17 mouse cellular contexts compared by ENCODE assay signal in the genomic region with DNA sequence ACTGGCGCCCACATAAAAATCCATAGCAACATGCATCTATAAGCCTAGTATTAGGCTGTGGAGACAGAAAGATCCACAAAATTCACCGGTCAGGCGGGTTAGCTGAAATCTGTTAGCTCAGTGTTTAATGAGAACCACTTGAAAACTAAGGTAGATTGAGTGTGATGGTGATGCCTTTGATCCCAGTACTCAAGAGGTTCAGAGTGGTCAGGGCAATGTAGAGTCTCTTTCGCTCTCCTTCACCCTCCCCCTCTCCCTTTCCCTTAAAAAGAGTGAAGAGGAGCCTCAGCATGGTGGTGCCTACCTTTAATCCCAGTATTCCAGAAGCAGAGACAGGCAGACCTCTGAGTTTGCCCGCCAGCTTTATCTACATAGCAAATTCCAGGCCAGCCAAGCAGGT.
DNase-seq lines count a peak whose midpoint lies in the region; ATAC-seq and TF ChIP-seq lines count a peak whose summit lies in the region.
"Had no signal": no experiment of that assay in that cellular context is flagged by ENCODE, and none has a peak within 500 bp of the region (broad histone marks: within the 10 kb centered on the region; RNA-seq: fewer than 3 reads in every experiment).

No protein-coding gene starts in this region.

- no peaks in the 10 kb centered on the region for H3K36me3 ChIP-seq in heart, embryonic 11.5 days (ENCODE audit: control insufficient read depth, insufficient read depth, low read length)
- H3K36me3 ChIP-seq in intestine, postnatal 0 days (ENCODE audit: control insufficient read depth, insufficient read depth), result no peaks in the 10 kb centered on the region
- H3K36me3 ChIP-seq in intestine, embryonic 15.5 days, result no peaks in the 10 kb centered on the region
- H3K36me3 ChIP-seq in lung, postnatal 0 days (ENCODE audit: insufficient read depth, low read length), result no peaks in the 10 kb centered on the region
- H3K36me3 ChIP-seq: hindbrain, embryonic 13.5 days; limb, embryonic 15.5 days; neural tube, embryonic 13.5 days had no signal

- H3K27ac ChIP-seq in heart, embryonic 11.5 days (ENCODE audit: low read depth, low read length), result no peak overlapping the region
- H3K27ac ChIP-seq in intestine, postnatal 0 days (ENCODE audit: low read depth, low read length), result no peak overlapping the region
- no peak overlapping the region for H3K27ac ChIP-seq in intestine, embryonic 15.5 days
- H3K27ac ChIP-seq in lung, postnatal 0 days (ENCODE audit: low read length), result no peak overlapping the region
- H3K27ac ChIP-seq: hindbrain, embryonic 13.5 days; limb, embryonic 15.5 days; neural tube, embryonic 13.5 days had no signal

- no peaks in the 10 kb centered on the region for H3K27me3 ChIP-seq in heart, embryonic 11.5 days (ENCODE audit: control insufficient read depth, insufficient read depth, low read length)
- H3K27me3 ChIP-seq in intestine, postnatal 0 days (replicated peaks; ENCODE audit: control insufficient read depth, insufficient read depth, low read length), result no peaks in the 10 kb centered on the region
- H3K27me3 ChIP-seq in intestine, embryonic 15.5 days (replicated peaks), result no peaks in the 10 kb centered on the region
- no peaks in the 10 kb centered on the region for H3K27me3 ChIP-seq in lung, postnatal 0 days (replicated peaks; ENCODE audit: insufficient read depth, low read length)
- H3K27me3 ChIP-seq: hindbrain, embryonic 13.5 days; limb, embryonic 15.5 days; neural tube, embryonic 13.5 days had no signal

- H3K4me3 ChIP-seq in heart, embryonic 11.5 days (ENCODE audit: low read depth, low read length), result peak overlapping the region; percentile 27
- H3K4me3 ChIP-seq in intestine, postnatal 0 days (ENCODE audit: low read depth, low read length), result no peak overlapping the region
- H3K4me3 ChIP-seq in intestine, embryonic 15.5 days (replicated peaks), result no peak overlapping the region
- no peak overlapping the region for H3K4me3 ChIP-seq in lung, postnatal 0 days (ENCODE audit: low read depth, low read length)
- H3K4me3 ChIP-seq: hindbrain, embryonic 13.5 days; neural tube, embryonic 13.5 days had no signal

- DNase-seq in heart, adult 9 months (ENCODE audit: low spot score in 2 of 2), result no peak
- DNase-seq in lung, postnatal 0 days (ENCODE audit: low spot score), result peak; percentile 33
- DNase-seq in lung, postnatal 10 days, result no peak
- peak; percentile 33 for DNase-seq in lung, postnatal 36 days
- no peak for DNase-seq in right cerebral cortex, postnatal 14 days
- DNase-seq: adrenal gland, postnatal 36 days; B cell, adult 2 months; cerebellum, postnatal 10 days; kidney, adult 8-10 months; thymus, postnatal 14 days had no signal

- H3K4me2 ChIP-seq in heart, embryonic 11.5 days, result peak overlapping the region; percentile 63
- peak overlapping the region; percentile 51; the same call in 1 of the 2 replicates for H3K4me2 ChIP-seq in intestine, postnatal 0 days (replicated peaks; ENCODE audit: low read depth)
- H3K4me2 ChIP-seq in intestine, embryonic 15.5 days (replicated peaks), result no peak overlapping the region
- peak overlapping the region; percentile 42; the same call in 1 of the 2 replicates for H3K4me2 ChIP-seq in lung, postnatal 0 days (replicated peaks; ENCODE audit: low read depth, low read length)
- H3K4me2 ChIP-seq: neural tube, embryonic 13.5 days had no signal

- no peak for ATAC-seq in heart, embryonic 11.5 days (replicated peaks; ENCODE audit: insufficient number of reproducible peaks, low FRiP score, low TSS enrichment)
- ATAC-seq in intestine, postnatal 0 days, result no peak
- ATAC-seq in intestine, embryonic 15.5 days, result no peak
- ATAC-seq in lung, postnatal 0 days, result peak; percentile 40; the same call in 1 of the 2 replicates
- ATAC-seq: Patski had no signal

- H3K9ac ChIP-seq in heart, embryonic 11.5 days (ENCODE audit: low read depth, low read length), result no peak overlapping the region
- H3K9ac ChIP-seq in intestine, postnatal 0 days (ENCODE audit: low read depth, low read length), result no peak overlapping the region
- no peak overlapping the region for H3K9ac ChIP-seq in intestine, embryonic 15.5 days
- H3K9ac ChIP-seq in lung, postnatal 0 days (replicated peaks; ENCODE audit: low read depth), result no peak overlapping the region
- H3K9ac ChIP-seq: hindbrain, embryonic 13.5 days; limb, embryonic 15.5 days; neural tube, embryonic 13.5 days had no signal

- no peak for TF ChIP-seq CTCF in intestine, postnatal 0 days (IDR thresholded peaks at IDR 0.05; ENCODE audit: low read depth)
- TF ChIP-seq CTCF in lung, postnatal 0 days (IDR thresholded peaks at IDR 0.05), result no peak

- no peaks in the 10 kb centered on the region for H3K9me3 ChIP-seq in heart, embryonic 11.5 days (replicated peaks; ENCODE audit: control insufficient read depth, low read length)
- H3K9me3 ChIP-seq in intestine, postnatal 0 days (ENCODE audit: control insufficient read depth), result no peaks in the 10 kb centered on the region
- H3K9me3 ChIP-seq in intestine, embryonic 15.5 days, result no peaks in the 10 kb centered on the region
- no peaks in the 10 kb centered on the region for H3K9me3 ChIP-seq in lung, postnatal 0 days (ENCODE audit: low read length)
- H3K9me3 ChIP-seq: limb, embryonic 15.5 days; neural tube, embryonic 13.5 days had no signal

- TF ChIP-seq EP300 in lung, postnatal 0 days (IDR thresholded peaks at IDR 0.05), result no peak

- WGBS in heart, embryonic 11.5 days (ENCODE audit: insufficient replicate concordance), result 51% methylated on average over 5 of the region's 5 CpGs
- 75% methylated on average over 5 of the region's 5 CpGs for WGBS in intestine, postnatal 0 days
- WGBS in intestine, embryonic 15.5 days, result 72% methylated on average over 5 of the region's 5 CpGs
- WGBS in lung, postnatal 0 days, result 48% methylated on average over 5 of the region's 5 CpGs

- no peaks in the 10 kb centered on the region for H3K4me1 ChIP-seq in heart, embryonic 11.5 days (ENCODE audit: control insufficient read depth, insufficient read depth, low read length)
- H3K4me1 ChIP-seq in intestine, postnatal 0 days (replicated peaks; ENCODE audit: control insufficient read depth, insufficient read depth, low read length), result no peaks in the 10 kb centered on the region
- no peaks in the 10 kb centered on the region for H3K4me1 ChIP-seq in intestine, embryonic 15.5 days (replicated peaks)
- H3K4me1 ChIP-seq in lung, postnatal 0 days (ENCODE audit: insufficient read depth, low read depth, low read length), result no peaks in the 10 kb centered on the region
- H3K4me1 ChIP-seq: hindbrain, embryonic 13.5 days; neural tube, embryonic 13.5 days had no signal

Comparison
In these comparisons a context has a peak if more than half of its experiments do, and no peak if none do; other contexts are left out.
1. DNase-seq: peak in lung, postnatal 0 days (single experiment) and lung, postnatal 36 days (single experiment); none in heart, adult 9 months (0 of 2), lung, postnatal 10 days (single experiment) and right cerebral cortex, postnatal 14 days (single experiment).